Mouse (Mus musculus) hindbrain, embryonic 14.5 days (tissue): ENCODE measurements around the gene Gcn1l1. TPM values are rescaled to one million over a fixed set of nuclear protein-coding genes. Genes with fewer than 3 reads are reported as not detected.

Experiments
- ATAC-seq: fragments of 200-750 bp; cut with Nextera tagmentation; 2 replicates; pipeline ENCODE4 v1.8.0; 2017; ENCODE audit warnings: moderate number of reproducible peaks, mild to moderate bottlenecking, moderate TSS enrichment, moderate library complexity; ENCODE audit not compliant: low FRiP score
- DNase-seq: peaks from one replicate; pipeline ENCODE4 v3.0.0-alpha.2; 2015; ENCODE audit warnings: low spot score
- H3K27ac ChIP-seq: fragments of 300-500 bp; sonication (generic); 2 replicates; pipeline ENCODE4 v1.5.1; 2014; ENCODE audit warnings: mild to moderate bottlenecking, moderate library complexity
- H3K27me3 ChIP-seq: fragments of 300-500 bp; sonication (generic); 2 replicates; pipeline ENCODE4 v1.6.1; 2014; ENCODE audit warnings: mild to moderate bottlenecking, low read length, mixed read lengths; ENCODE audit not compliant: control insufficient read depth, insufficient read depth
- H3K36me3 ChIP-seq: fragments of 300-500 bp; sonication (generic); replicated peaks from 2 replicates; pipeline ENCODE4 v1.6.1; 2014; ENCODE audit not compliant: control insufficient read depth, insufficient read depth
- H3K4me1 ChIP-seq: fragments of 300-500 bp; sonication (generic); replicated peaks from 2 replicates; pipeline ENCODE4 v1.6.1; 2014; ENCODE audit warnings: antibody characterized with exemption, low read length, mixed read lengths; ENCODE audit not compliant: control insufficient read depth, insufficient read depth
- H3K4me2 ChIP-seq: fragments of 300-500 bp; sonication (generic); replicated peaks from 2 replicates; pipeline ENCODE4 v1.6.1; 2014; ENCODE audit warnings: mild to moderate bottlenecking, moderate library complexity
- H3K4me3 ChIP-seq: fragments of 300-500 bp; sonication (generic); replicated peaks from 2 replicates; pipeline ENCODE4 v1.5.1; 2014; ENCODE audit warnings: mild to moderate bottlenecking, low read length
- H3K9ac ChIP-seq: fragments of 300-500 bp; sonication (generic); 2 replicates; pipeline ENCODE4 v1.6.1; 2014
- H3K9me3 ChIP-seq: fragments of 300-500 bp; sonication (generic); 2 replicates; pipeline ENCODE4 v1.6.1; 2016; ENCODE audit warnings: low read length; ENCODE audit not compliant: control insufficient read depth
- WGBS: fragments of 180-500 bp; shearing (Covaris S2); extraction: QIAGEN DNeasy Blood & Tissue Kit; methylation state at CpG from one replicate; pipeline ENCODE4 v1.1.7; 2014; 5-methylcytosine and 5-hydroxymethylcytosine counted together
- polyA plus RNA-seq: library from polyadenylated mRNA; unstranded; fragments of >200 nt; fragmentation: Nextera tagmentation; extraction: Ambion mirVana; gene quantifications from 2 replicates; pipeline ENCODE4 v1.2.1, GENCODE M21; 2014

The Gcn1l1 gene
- polyA plus RNA-seq, 1 experiment from 2014 or later: 45.2 TPM

DNA sequence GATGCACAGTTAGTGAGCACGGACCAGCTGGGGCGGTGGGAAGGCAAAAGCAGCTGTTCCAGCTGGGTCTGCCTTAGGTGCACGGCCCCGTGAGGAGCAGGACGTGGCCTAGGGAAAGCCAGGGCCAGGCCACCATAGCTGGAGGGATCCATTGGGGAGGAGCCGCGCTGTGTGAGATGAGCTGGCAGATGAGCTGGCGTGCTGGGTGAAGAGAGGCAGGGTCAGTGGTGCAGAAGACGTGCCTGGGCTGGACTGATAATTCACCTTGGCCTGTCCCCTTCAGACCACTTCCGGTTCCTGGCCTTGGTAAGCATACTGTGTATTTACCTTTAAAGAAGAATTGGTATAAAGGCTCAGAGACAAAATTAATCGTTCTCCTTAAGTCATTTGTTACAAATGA, 46.5 kb downstream of the Gcn1l1 start:
- Histone ChIP-seq H3K4me1 (no peaks in the 10 kb centered on the region), H3K27ac (no peak overlapping the region), H3K9ac (no peak overlapping the region), H3K9me3 (no peaks in the 10 kb centered on the region), H3K4me3 (no peak overlapping the region), H3K27me3 (no peaks in the 10 kb centered on the region), H3K4me2 (no peak overlapping the region), H3K36me3 (peaks cover 99% of the 10 kb centered on the region)
- DNase-seq (no peak), ATAC-seq (no peak)
- WGBS: 94% methylated on average over 11 of the region's 11 CpGs

DNA sequence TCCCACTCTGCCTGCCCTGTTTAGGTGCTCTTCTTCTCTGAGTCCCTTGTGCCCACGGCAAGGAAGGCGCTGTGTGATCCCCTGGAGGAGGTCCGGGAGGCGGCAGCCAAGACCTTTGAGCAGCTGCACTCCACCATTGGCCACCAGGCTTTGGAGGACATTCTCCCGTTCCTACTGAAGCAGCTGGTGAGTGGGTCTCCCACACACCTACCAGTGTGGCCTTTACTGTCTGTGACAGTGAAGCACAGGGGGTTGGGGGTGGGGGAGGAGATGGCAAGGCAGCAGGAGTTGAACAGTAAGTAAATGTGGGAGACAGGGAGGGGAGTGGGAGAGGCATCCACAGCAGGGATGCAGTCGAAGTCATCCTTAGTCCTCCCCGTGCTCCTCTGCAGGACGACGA, 48.3 kb downstream of the Gcn1l1 start:
- Histone ChIP-seq H3K4me1 (no peaks in the 10 kb centered on the region), H3K36me3 (peaks cover 99% of the 10 kb centered on the region), H3K9me3 (no peaks in the 10 kb centered on the region), H3K4me3 (no peak overlapping the region), H3K27me3 (no peaks in the 10 kb centered on the region), H3K4me2 (no peak overlapping the region), H3K27ac (no peak overlapping the region), H3K9ac (no peak overlapping the region)
- 94% methylated on average over 9 of the region's 9 CpGs for WGBS
- no peak for DNase-seq
- ATAC-seq: no peak

DNA sequence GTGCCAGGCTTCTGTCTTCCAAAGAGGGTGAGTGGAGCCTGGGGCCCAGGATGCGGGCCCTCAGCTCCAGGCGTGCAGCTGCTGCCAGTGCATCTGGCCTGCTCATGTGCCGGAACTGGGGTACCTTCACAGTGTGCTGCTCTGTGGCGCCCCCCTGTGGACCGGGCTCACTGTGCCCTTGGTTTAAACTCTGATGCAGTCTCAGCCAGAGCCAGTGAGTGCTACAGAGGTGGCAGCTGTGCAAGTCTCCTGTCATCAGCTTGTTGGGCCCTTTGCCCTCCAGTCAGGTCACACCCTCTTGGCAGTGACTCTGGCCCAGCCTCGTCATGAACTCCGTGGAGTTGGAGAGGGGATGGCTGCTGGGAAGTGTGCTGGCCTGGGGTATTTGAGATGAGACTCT, 49.9 kb downstream of the Gcn1l1 start:
- DNase-seq: no peak
- ATAC-seq: no peak

DNA sequence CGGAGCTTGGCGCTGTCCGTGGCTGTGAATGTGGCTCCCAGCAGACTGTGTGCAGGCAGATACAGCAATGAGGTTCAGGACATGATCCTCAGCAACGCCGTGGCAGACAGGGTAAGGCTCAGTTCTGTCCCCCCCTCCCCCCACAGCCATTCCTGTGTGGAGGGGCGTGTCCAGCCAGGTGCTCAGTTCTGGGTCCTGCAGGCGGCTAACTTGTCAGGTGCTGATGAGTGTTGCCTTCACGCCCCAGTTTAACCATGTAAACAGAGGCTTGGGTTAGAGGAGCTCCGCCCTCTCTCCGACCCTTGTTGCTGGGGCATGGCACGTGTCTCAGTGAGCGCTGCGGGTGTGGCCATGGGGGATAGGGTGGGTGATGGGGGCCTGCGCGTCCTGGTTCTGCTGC, 54.6 kb downstream of the Gcn1l1 start:
- Histone ChIP-seq H3K27me3 (no peaks in the 10 kb centered on the region), H3K4me2 (no peak overlapping the region), H3K36me3 (peaks cover 79% of the 10 kb centered on the region), H3K9me3 (no peaks in the 10 kb centered on the region), H3K9ac (no peak overlapping the region), H3K4me1 (no peaks in the 10 kb centered on the region), H3K27ac (no peak overlapping the region), H3K4me3 (no peak overlapping the region)
- no peak for DNase-seq
- no peak for ATAC-seq
- WGBS: 97% methylated on average over 15 of the region's 15 CpGs

More for the DNA sequence above, 49.9 kb downstream of the Gcn1l1 start:
- H3K27ac ChIP-seq: no peak overlapping the region
- H3K27me3 ChIP-seq: no peaks in the 10 kb centered on the region
- H3K9ac ChIP-seq: no peak overlapping the region
- 85% methylated on average over 7 of the region's 7 CpGs for WGBS
- no peak overlapping the region for H3K4me3 ChIP-seq
- no peak overlapping the region for H3K4me2 ChIP-seq
- peaks cover 97% of the 10 kb centered on the region for H3K36me3 ChIP-seq
- no peaks in the 10 kb centered on the region for H3K9me3 ChIP-seq
- no peaks in the 10 kb centered on the region for H3K4me1 ChIP-seq

DNA sequence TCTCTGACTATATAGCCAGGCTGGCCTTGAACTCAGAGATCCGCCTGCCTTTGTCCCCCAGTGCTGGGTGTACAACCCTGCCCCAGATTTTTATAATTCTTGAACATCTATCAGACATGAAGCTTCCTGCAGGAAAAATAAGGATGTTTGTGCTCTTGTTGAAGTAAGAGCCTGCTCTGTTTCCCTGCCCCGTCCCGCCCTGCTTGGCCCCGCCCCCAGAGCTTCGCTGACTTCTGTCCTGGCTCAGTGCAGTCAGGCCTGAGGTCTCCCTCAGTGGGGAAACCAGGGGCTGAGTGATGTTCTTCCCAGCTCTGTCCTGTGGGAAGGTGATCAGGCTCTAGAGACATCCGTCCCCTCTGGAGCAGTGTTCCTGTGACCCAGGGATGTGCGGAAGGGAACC, 57.6 kb downstream of the Gcn1l1 start:
- Histone ChIP-seq H3K4me3 (no peak overlapping the region), H3K9me3 (no peaks in the 10 kb centered on the region), H3K4me2 (no peak overlapping the region), H3K4me1 (no peaks in the 10 kb centered on the region), H3K27me3 (no peaks in the 10 kb centered on the region), H3K27ac (no peak overlapping the region), H3K9ac (no peak overlapping the region), H3K36me3 (peaks cover 49% of the 10 kb centered on the region)
- ATAC-seq (no peak), DNase-seq (no peak)
- 91% methylated on average over 7 of the region's 7 CpGs for WGBS

DNA sequence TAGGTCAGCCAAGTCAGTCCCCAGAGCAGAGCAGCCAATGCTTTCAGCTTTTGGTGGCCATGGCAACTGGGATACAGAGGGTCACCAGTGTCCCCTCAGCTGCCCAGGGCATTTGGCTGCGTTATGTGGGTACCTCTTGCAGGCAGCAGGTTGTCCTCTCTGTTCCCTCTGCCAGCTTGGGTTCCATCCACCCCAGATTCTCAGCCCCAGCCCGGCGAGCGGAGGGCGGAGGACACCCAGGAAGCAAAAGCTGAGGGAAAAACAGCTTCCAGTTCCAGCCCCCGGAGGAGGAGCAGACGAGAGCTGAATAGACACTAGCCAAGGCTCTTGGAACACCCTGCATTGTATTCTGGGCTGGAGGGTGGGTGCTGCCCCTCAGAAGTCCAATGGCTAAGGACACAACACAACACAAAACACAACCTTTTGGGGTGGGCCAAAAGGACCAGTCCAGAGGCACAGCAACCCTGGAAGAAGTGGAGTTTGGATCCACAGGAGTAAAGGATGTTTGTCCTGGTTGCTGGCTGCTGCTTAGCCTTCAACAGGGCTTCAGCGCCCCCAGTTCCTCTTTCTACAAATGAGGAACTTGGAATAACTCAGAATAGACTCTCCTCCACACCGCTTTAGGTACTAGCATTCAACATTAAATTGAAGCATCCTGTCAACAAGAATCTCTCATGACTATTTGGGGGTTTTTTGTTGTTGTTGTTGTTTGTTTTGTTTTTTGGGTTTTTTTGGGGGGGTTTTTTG, 58.8 kb downstream of the Gcn1l1 start:
- Histone ChIP-seq H3K27me3 (no peaks in the 10 kb centered on the region), H3K4me1 (no peaks in the 10 kb centered on the region), H3K9me3 (no peaks in the 10 kb centered on the region), H3K36me3 (peaks cover 40% of the 10 kb centered on the region), H3K9ac (no peak overlapping the region), H3K4me2 (no peak overlapping the region), H3K27ac (no peak overlapping the region), H3K4me3 (no peak overlapping the region)
- 79% methylated on average over 9 of the region's 9 CpGs for WGBS
- ATAC-seq (no peak), DNase-seq (no peak)

DNA sequence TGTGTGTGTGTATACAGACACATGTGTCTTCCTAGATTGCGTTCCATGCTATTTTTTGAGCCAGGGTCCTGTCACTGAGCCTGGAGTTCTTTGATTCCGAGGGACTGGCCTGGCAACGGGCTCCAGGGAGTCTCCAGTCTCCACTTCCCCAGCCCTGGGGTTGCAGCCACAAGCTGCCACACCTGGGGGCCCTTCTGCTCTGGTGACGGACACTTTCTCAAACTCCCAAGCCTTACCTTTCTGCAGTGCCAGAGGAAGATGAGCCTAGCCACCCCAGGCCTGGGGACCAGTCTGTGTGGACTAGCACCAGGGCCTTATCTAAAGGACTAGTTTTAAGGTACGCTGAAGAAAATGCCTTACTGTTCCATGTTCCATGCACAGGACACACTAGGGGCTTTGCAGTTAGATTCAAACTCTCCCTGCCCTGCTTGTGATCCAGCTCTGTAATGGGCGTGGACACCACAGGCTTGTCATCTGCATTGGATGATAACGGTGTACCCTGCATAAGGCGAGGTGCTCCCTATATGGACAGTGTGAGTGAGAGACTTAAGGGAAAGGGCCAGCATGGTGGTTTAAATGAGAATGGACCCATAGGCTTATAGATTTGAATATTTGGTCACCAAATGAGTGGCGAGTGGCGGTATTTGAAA, 61.3 kb downstream of the Gcn1l1 start:
- H3K27me3 ChIP-seq: no peaks in the 10 kb centered on the region
- H3K27ac ChIP-seq: no peak overlapping the region
- H3K4me3 ChIP-seq: no peak overlapping the region
- H3K36me3 ChIP-seq: peaks cover 16% of the 10 kb centered on the region
- H3K9me3 ChIP-seq: no peaks in the 10 kb centered on the region
- ATAC-seq: no peak
- no peak overlapping the region for H3K9ac ChIP-seq
- H3K4me1 ChIP-seq: peaks cover 5% of the 10 kb centered on the region
- WGBS: 88% methylated on average over 10 of the region's 10 CpGs
- H3K4me2 ChIP-seq: no peak overlapping the region
- DNase-seq: no peak

DNA sequence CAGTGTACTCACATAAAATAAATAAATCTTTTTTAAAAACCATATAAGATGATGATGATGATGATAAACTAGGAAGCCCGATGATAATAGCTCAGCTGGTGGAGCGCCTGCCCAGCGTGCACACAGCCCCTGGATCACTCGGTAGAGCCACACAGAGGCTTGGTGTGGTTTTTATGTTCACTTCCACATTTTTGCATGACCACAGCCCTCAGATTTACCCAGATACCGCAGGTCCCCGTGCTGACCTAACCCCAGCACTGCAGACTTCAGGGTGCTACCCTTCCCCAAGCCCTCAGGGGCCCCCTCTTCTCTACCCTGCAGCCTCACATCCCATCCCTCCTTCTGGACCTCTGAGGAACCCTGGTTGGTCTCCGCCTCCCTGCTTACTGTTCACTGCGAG, 63.0 kb downstream of the Gcn1l1 start:
- DNase-seq: no peak
- H3K4me1 ChIP-seq: peaks cover 14% of the 10 kb centered on the region
- H3K27ac ChIP-seq: no peak overlapping the region
- no peak overlapping the region for H3K4me3 ChIP-seq
- WGBS: 79% methylated on average over 8 of the region's 8 CpGs
- no peaks in the 10 kb centered on the region for H3K27me3 ChIP-seq
- no peak overlapping the region for H3K4me2 ChIP-seq
- no peaks in the 10 kb centered on the region for H3K9me3 ChIP-seq
- H3K36me3 ChIP-seq: peaks cover 6% of the 10 kb centered on the region; the same call in 1 of the 2 replicates
- ATAC-seq: no peak
- no peak overlapping the region for H3K9ac ChIP-seq

DNA sequence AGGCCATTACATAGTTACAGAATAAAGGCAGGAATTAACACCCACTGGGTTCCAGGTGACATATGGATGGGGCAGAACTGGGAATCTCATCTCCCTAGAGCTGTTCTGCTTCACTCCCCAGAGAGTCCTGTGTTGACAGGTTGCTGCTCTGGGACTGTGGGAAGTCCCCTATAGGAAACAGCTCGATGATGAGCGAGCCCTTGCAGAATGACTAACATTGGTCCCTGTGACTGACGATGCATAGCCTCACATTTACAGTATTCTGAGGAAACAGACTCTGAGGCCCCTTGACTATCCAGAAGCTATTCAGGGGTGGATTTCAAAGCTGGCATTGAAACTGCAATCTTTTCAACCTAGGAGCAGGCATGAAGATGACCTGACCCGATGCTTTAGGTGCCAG, 64.6 kb downstream of the Gcn1l1 start:
- no peak overlapping the region for H3K4me3 ChIP-seq
- no peak overlapping the region for H3K4me2 ChIP-seq
- H3K27me3 ChIP-seq: no peaks in the 10 kb centered on the region
- H3K36me3 ChIP-seq: no peaks in the 10 kb centered on the region; the same call in 1 of the 2 replicates
- peaks cover 26% of the 10 kb centered on the region for H3K4me1 ChIP-seq
- H3K9me3 ChIP-seq: no peaks in the 10 kb centered on the region
- no peak for DNase-seq
- no peak for ATAC-seq
- H3K9ac ChIP-seq: no peak overlapping the region
- H3K27ac ChIP-seq: no peak overlapping the region
- WGBS: 86% methylated on average over 4 of the region's 4 CpGs
